Comparison of ENCODE assay signal across 7 mouse cellular contexts in genomic region chr15:82244115-82244804, GRCm38 (mm10). TPM values are rescaled to one million over a fixed set of nuclear protein-coding genes. Genes with fewer than 3 reads are reported as not detected.
DNase-seq lines count a peak whose midpoint lies in the region; ATAC-seq lines count a peak whose summit lies in the region.

TSS of gene Cenpm (minus strand) at chr15:82244748.

- H3K9ac ChIP-seq in intestine, embryonic 15.5 days = peak within 1 kb of the TSS; percentile 69

- DNase-seq in adrenal gland, adult (ENCODE audit: inconsistent age in 2 of 2, low spot score in 1 of 2) = peak; percentile 93 to 98
- peak; percentile 96 for DNase-seq in embryo, embryonic 10.5 days (ENCODE audit: low spot score)
- DNase-seq in gastrocnemius, postnatal 25 days = peak; percentile 89
- DNase-seq in left cerebral cortex, postnatal 25 days (ENCODE audit: low spot score in 2 of 2) = peak; percentile 94
- peak; percentile 94 for DNase-seq in midbrain, embryonic 10.5 days (ENCODE audit: low spot score)
- peak; percentile 93 for DNase-seq in right cerebral cortex, postnatal 4 days

- peak within 1 kb of the TSS; percentile 64 for H3K27ac ChIP-seq in intestine, embryonic 15.5 days
- peak within 1 kb of the TSS; percentile 93 for H3K27ac ChIP-seq in midbrain, embryonic 10.5 days (replicated peaks)

- intact Hi-C loops in left cerebral cortex, postnatal 25 days (cut with DNase I) = no loop called here

- H3K9me3 ChIP-seq in intestine, embryonic 15.5 days = no peaks in the 10 kb centered on the region
- H3K9me3 ChIP-seq in midbrain, embryonic 10.5 days (replicated peaks) = no peaks in the 10 kb centered on the region

- 0 out of 2 replicates have a peak, but pooled peaks cover 8% of the 10 kb centered on the region for H3K4me1 ChIP-seq in intestine, embryonic 15.5 days (replicated peaks)
- peaks cover 14% of the 10 kb centered on the region for H3K4me1 ChIP-seq in midbrain, embryonic 10.5 days

- WGBS in intestine, embryonic 15.5 days = under 1% methylated on average over 65 of the region's 65 CpGs
- under 1% methylated on average over 65 of the region's 65 CpGs for WGBS in midbrain, embryonic 10.5 days

- H3K4me3 ChIP-seq in intestine, embryonic 15.5 days (replicated peaks) = peak within 1 kb of the TSS; percentile 83
- peak within 1 kb of the TSS; percentile 69 for H3K4me3 ChIP-seq in midbrain, embryonic 10.5 days

- no peaks in the 10 kb centered on the region for H3K27me3 ChIP-seq in intestine, embryonic 15.5 days (replicated peaks)
- H3K27me3 ChIP-seq in midbrain, embryonic 10.5 days (ENCODE audit: low read depth, poor library complexity, severe bottlenecking) = no peaks in the 10 kb centered on the region; the same call in 1 of the 2 replicates

- peak; percentile 99 for ATAC-seq in intestine, embryonic 15.5 days

- H3K4me2 ChIP-seq in intestine, embryonic 15.5 days (replicated peaks) = peak within 1 kb of the TSS; percentile 92

- no peaks in the 10 kb centered on the region for H3K36me3 ChIP-seq in intestine, embryonic 15.5 days
- peaks cover 10% of the 10 kb centered on the region for H3K36me3 ChIP-seq in midbrain, embryonic 10.5 days

RNA-seq across cellular contexts. Expression of gene Cenpm, which starts in this region (rescaled TPM):
- under 1 TPM in 1 of 2 experiments, not detected in 1; 0.75 TPM for total RNA-seq in gastrocnemius, postnatal 25 days (2021)
- polyA plus RNA-seq in intestine, embryonic 15.5 days (2015; fragmentation: Nextera tagmentation; extraction: Ambion mirVana) = 46.0 and 49.1 TPM in 2 replicates
- total RNA-seq in left cerebral cortex, postnatal 25 days (2021) = 1 to 10 TPM; 3.5 to 3.9 TPM
- polyA plus RNA-seq in midbrain, embryonic 10.5 days (2016; fragmentation: Nextera tagmentation; extraction: Ambion mirVana) = 94.9 and 102 TPM in 2 replicates

Comparison
In these comparisons a context has a peak if more than half of its experiments do, and no peak if none do; other contexts are left out.
1. Peak in every context shown above with its lines: DNase-seq, ATAC-seq, H3K4me3 ChIP-seq and H3K27ac ChIP-seq.
2. Peak in DNase-seq in gastrocnemius, postnatal 25 days; RNA of the gene not detected or under 1 TPM.